In genomic region chr16:20185368-20185767, GRCm38 (mm10) we compare ENCODE assay signal across 10 mouse cellular contexts. TPM values are rescaled to one million over a fixed set of nuclear protein-coding genes. Genes with fewer than 3 reads are reported as not detected.
DNase-seq lines count a peak whose midpoint lies in the region; ATAC-seq and TF ChIP-seq lines count a peak whose summit lies in the region.
"Had no signal": no experiment of that assay in that cellular context is flagged by ENCODE, and none has a peak within 500 bp of the region (broad histone marks: within the 10 kb centered on the region; RNA-seq: fewer than 3 reads in every experiment).

No protein-coding gene starts in this region.

- no peak for ATAC-seq in liver, embryonic 14.5 days (ENCODE audit: insufficient read depth)

- peak; percentile 79 for TF ChIP-seq CTCF in layer of hippocampus, adult 2 months (conservative IDR thresholded peaks at IDR 0.05)
- peak; percentile 43 to 59 (median 59) for TF ChIP-seq CTCF in MEL (IDR thresholded peaks at IDR 0.05 in 2 of 3, conservative IDR thresholded peaks at IDR 0.05 in 1 of 3; ENCODE audit: control insufficient read depth in 1 of 3, insufficient read depth in 1 of 3, low read depth in 2 of 3, low read length in 3 of 3, poor library complexity in 1 of 3, severe bottlenecking in 1 of 3)
- TF ChIP-seq CTCF in liver, embryonic 14.5 days (IDR thresholded peaks at IDR 0.05; ENCODE audit: low read depth) = peak; percentile 67

- H3K4me1 ChIP-seq in MEL (ENCODE audit: control insufficient read depth in 1 of 2, insufficient read depth in 2 of 2, low read length in 2 of 2) = no peaks in the 10 kb centered on the region
- no peaks in the 10 kb centered on the region for H3K4me1 ChIP-seq in liver, embryonic 14.5 days (replicated peaks; ENCODE audit: control insufficient read depth in 2 of 2, insufficient read depth in 2 of 2, low read length in 1 of 2)
- H3K4me1 ChIP-seq: liver, embryonic 15.5 days; stomach, embryonic 15.5 days had no signal

- H3K4me2 ChIP-seq in liver, embryonic 14.5 days (ENCODE audit: low read depth) = no peak overlapping the region
- H3K4me2 ChIP-seq: liver, embryonic 15.5 days; stomach, embryonic 15.5 days had no signal

- TF ChIP-seq RAD21 in MEL (IDR thresholded peaks at IDR 0.05; ENCODE audit: low read depth, low read length) = peak; percentile 34

- TF ChIP-seq POLR2A in MEL (IDR thresholded peaks at IDR 0.05; ENCODE audit: control insufficient read depth in 1 of 2, insufficient read depth in 1 of 2, low read depth in 1 of 2, low read length in 2 of 2, poor library complexity in 1 of 2) = no peak

- no peak overlapping the region for H3K27ac ChIP-seq in layer of hippocampus, adult 2 months
- no peak overlapping the region for H3K27ac ChIP-seq in MEL (ENCODE audit: control insufficient read depth, low read depth, low read length)
- H3K27ac ChIP-seq in liver, embryonic 14.5 days = no peak overlapping the region
- H3K27ac ChIP-seq: liver, embryonic 15.5 days; stomach, embryonic 15.5 days had no signal

- peaks cover 0 to 4% of the 10 kb centered on the region in 2 experiments; a peak in 2 of 4 replicates for H3K36me3 ChIP-seq in MEL (ENCODE audit: control insufficient read depth in 1 of 2, insufficient read depth in 2 of 2, low read length in 2 of 2)
- peaks cover 6% of the 10 kb centered on the region for H3K36me3 ChIP-seq in liver, embryonic 14.5 days (replicated peaks; ENCODE audit: control insufficient read depth, insufficient read depth, low read depth)

- no peaks in the 10 kb centered on the region for H3K27me3 ChIP-seq in MEL (ENCODE audit: control insufficient read depth in 1 of 2, insufficient read depth in 2 of 2, low read length in 2 of 2)
- no peaks in the 10 kb centered on the region for H3K27me3 ChIP-seq in liver, embryonic 14.5 days (ENCODE audit: control insufficient read depth, insufficient read depth, low read length)
- H3K27me3 ChIP-seq: liver, embryonic 15.5 days; stomach, embryonic 15.5 days had no signal

- no peaks in the 10 kb centered on the region for H3K9me3 ChIP-seq in MEL (replicated peaks; ENCODE audit: insufficient read depth, low read length)
- no peaks in the 10 kb centered on the region for H3K9me3 ChIP-seq in liver, embryonic 14.5 days (ENCODE audit: control insufficient read depth, low read length)
- H3K9me3 ChIP-seq: liver, embryonic 15.5 days; stomach, embryonic 15.5 days had no signal

- H3K4me3 ChIP-seq in layer of hippocampus, adult 2 months = no peak overlapping the region
- no peak overlapping the region for H3K4me3 ChIP-seq in MEL (ENCODE audit: control insufficient read depth in 1 of 2, insufficient read depth in 1 of 2, low read depth in 2 of 2, low read length in 2 of 2)
- no peak overlapping the region for H3K4me3 ChIP-seq in liver, embryonic 14.5 days (ENCODE audit: insufficient read depth in 1 of 2, low read depth in 2 of 2, low read length in 2 of 2)
- H3K4me3 ChIP-seq: liver, embryonic 15.5 days; stomach, embryonic 15.5 days had no signal

- DNase-seq in adrenal gland, postnatal 10 days = peak; percentile 40
- DNase-seq in adrenal gland, adult 18-20 months (ENCODE audit: low spot score in 2 of 2) = no peak
- DNase-seq in layer of hippocampus, adult 2 months (ENCODE audit: low spot score in 2 of 2) = peak in 1 of 2 experiments; percentile 21
- DNase-seq in layer of hippocampus, adult 9-10 months (ENCODE audit: low spot score) = no peak
- peak; percentile 43 for DNase-seq in MEL (ENCODE audit: low read depth, low spot score)
- no peak for DNase-seq in liver, embryonic 14.5 days (ENCODE audit: low read depth in 3 of 3, low spot score in 3 of 3)
- no peak for DNase-seq in gastrocnemius, adult 8-10 months (ENCODE audit: low spot score in 2 of 2)
- DNase-seq in gastrocnemius, adult 18-20 months (ENCODE audit: low spot score) = no peak

- no peak overlapping the region for H3K9ac ChIP-seq in MEL (ENCODE audit: control insufficient read depth, low read depth, low read length, poor library complexity, severe bottlenecking)
- no peak overlapping the region for H3K9ac ChIP-seq in liver, embryonic 14.5 days (replicated peaks)
- H3K9ac ChIP-seq: liver, embryonic 15.5 days; stomach, embryonic 15.5 days had no signal

- no peak for TF ChIP-seq EP300 in MEL (IDR thresholded peaks at IDR 0.05; ENCODE audit: low read depth in 1 of 2, low read length in 2 of 2)
- no peak for TF ChIP-seq EP300 in liver, embryonic 14.5 days (IDR thresholded peaks at IDR 0.05; ENCODE audit: low read depth)

- WGBS in liver, embryonic 14.5 days (ENCODE audit: insufficient replicate concordance) = 53% methylated on average over 2 of the region's 2 CpGs

- no peaks in the 10 kb centered on the region for H3K79me2 ChIP-seq in MEL (ENCODE audit: control insufficient read depth, insufficient read depth, low read length, poor library complexity)

TF ChIP-seq in MEL, 35 proteins besides CTCF, POLR2A, EP300 and RAD21:
- TF ChIP-seq SMC3 (IDR thresholded peaks at IDR 0.05; ENCODE audit: low read depth, low read length) (peak; percentile 68), MYC (IDR thresholded peaks at IDR 0.05; ENCODE audit: low read depth, low read length) (no peak)

RNA-seq across cellular contexts. Expression of gene Yeats2, which starts 44.5 kb away (rescaled TPM):
- total RNA-seq in adrenal gland, postnatal 10 days (2021) = 10 to 100 TPM; 29.5 to 46.7 TPM
- 10 to 100 TPM; 17.1 to 25.6 TPM for total RNA-seq in adrenal gland, adult 18-20 months (2021)
- 10 to 100 TPM; 38.7 to 42.3 TPM for total RNA-seq in layer of hippocampus, adult 2 months (2021)
- 12.7 and 13.3 TPM in 2 replicates for total RNA-seq in MEL (2012; rRNA removed)
- 10 to 100 TPM in 1 of 2 experiments, not detected in 1; 23.2 TPM for polyA plus RNA-seq in MEL (2012; ENCODE audit: insufficient read depth in 1 of 2, insufficient read length in 2 of 2, low read depth in 1 of 2, low replicate concordance in 2 of 2, missing spikeins in 1 of 2)
- polyA plus RNA-seq in liver, embryonic 14.5 days (2012; rRNA removed) = 6.1 and 7.6 TPM in 2 replicates
- 3.0 and 4.5 TPM in 2 replicates for polyA plus RNA-seq in liver, embryonic 14.5 days (2014; fragmentation: Nextera tagmentation; extraction: Ambion mirVana)
- 1 to 10 TPM; 3.3 to 7.6 (median 5.8) TPM for total RNA-seq in gastrocnemius, adult 8-10 months (2022)
- 1 to 10 TPM; 3.3 to 3.7 TPM for total RNA-seq in gastrocnemius, adult 18-20 months (2021)

RNA-seq across cellular contexts. Expression of gene Map6d1, which starts 55.8 kb away (rescaled TPM):
- total RNA-seq in adrenal gland, postnatal 10 days (2021) = 1 to 10 TPM; 2.3 to 3.4 TPM
- total RNA-seq in adrenal gland, adult 18-20 months (2021) = 10 to 100 TPM in 1 of 2 experiments, under 1 TPM in 1; 0.19 to 10.9 TPM
- 10 to 100 TPM; 31.9 to 35.2 TPM for total RNA-seq in layer of hippocampus, adult 2 months (2021)
- 0.03 and 0.08 TPM in 2 replicates for total RNA-seq in MEL (2012; rRNA removed)
- not detected for polyA plus RNA-seq in MEL (2012; ENCODE audit: insufficient read depth in 1 of 2, insufficient read length in 2 of 2, low read depth in 1 of 2, low replicate concordance in 2 of 2, missing spikeins in 1 of 2)
- polyA plus RNA-seq in liver, embryonic 14.5 days (2012; rRNA removed) = 0.02 TPM in 2 replicates
- polyA plus RNA-seq in liver, embryonic 14.5 days (2014; fragmentation: Nextera tagmentation; extraction: Ambion mirVana) = not detected in 2 replicates
- under 1 TPM; 0.24 to 0.53 (median 0.46) TPM for total RNA-seq in gastrocnemius, adult 8-10 months (2022)
- total RNA-seq in gastrocnemius, adult 18-20 months (2021) = under 1 TPM; 0.31 to 0.66 TPM
- polyA plus RNA-seq: liver, embryonic 15.5 days had no signal

Comparison
In these comparisons a context has a peak if more than half of its experiments do, and no peak if none do; other contexts are left out.
1. DNase-seq: peak in adrenal gland, postnatal 10 days (single experiment) and MEL (single experiment); none in adrenal gland, adult 18-20 months (0 of 2), layer of hippocampus, adult 9-10 months (single experiment), liver, embryonic 14.5 days (0 of 3), gastrocnemius, adult 8-10 months (0 of 2) and gastrocnemius, adult 18-20 months (single experiment).
2. Peak in every context shown above with its lines, with median percentiles within 50 percentile points of each other: CTCF ChIP-seq.